Mouse (Mus musculus) forebrain, embryonic 15.5 days (tissue): ENCODE data around the gene Tdrd12. TPM values are rescaled to one million over a fixed set of nuclear protein-coding genes. Genes with fewer than 3 reads are reported as not detected.
"Not testable (repeated sequence)": the region's sequence is repeated elsewhere in the genome, so short reads cannot be mapped to it uniquely, and the experiment has no call there.

Experiments
- ATAC-seq: fragments of 200-750 bp; cut with Nextera tagmentation; replicated peaks from 2 replicates; pipeline ENCODE4 v1.8.0; 2017; ENCODE audit warnings: mild to moderate bottlenecking, moderate TSS enrichment, moderate library complexity
- H3K27ac ChIP-seq: fragments of 300-500 bp; sonication (generic); replicated peaks from 2 replicates; pipeline ENCODE4 v1.5.1; 2015; ENCODE audit warnings: mild to moderate bottlenecking, inconsistent platforms
- H3K27me3 ChIP-seq: fragments of 300-500 bp; sonication (generic); 2 replicates; pipeline ENCODE4 v1.6.1; 2015; ENCODE audit warnings: inconsistent platforms
- H3K36me3 ChIP-seq: fragments of 300-500 bp; sonication (generic); 2 replicates; pipeline ENCODE4 v1.6.1; 2015; ENCODE audit warnings: mild to moderate bottlenecking, inconsistent platforms
- H3K4me1 ChIP-seq: fragments of 300-500 bp; sonication (generic); 2 replicates; pipeline ENCODE4 v1.6.1; 2015; ENCODE audit warnings: inconsistent platforms
- H3K4me2 ChIP-seq: fragments of 300-500 bp; sonication (generic); replicated peaks from 2 replicates; pipeline ENCODE4 v1.6.1; 2015; ENCODE audit warnings: mild to moderate bottlenecking, inconsistent platforms
- H3K4me3 ChIP-seq: fragments of 300-500 bp; sonication (generic); 2 replicates; pipeline ENCODE4 v1.5.1; 2015; ENCODE audit warnings: mild to moderate bottlenecking, inconsistent platforms
- H3K9ac ChIP-seq: fragments of 300-500 bp; sonication (generic); replicated peaks from 2 replicates; pipeline ENCODE4 v1.6.1; 2015; ENCODE audit warnings: mild to moderate bottlenecking, inconsistent platforms
- H3K9me3 ChIP-seq: fragments of 300-500 bp; sonication (generic); 2 replicates; pipeline ENCODE4 v1.6.1; 2016; ENCODE audit warnings: inconsistent platforms
- WGBS: fragments of 180-500 bp; shearing (Covaris S2); methylation state at CpG from one replicate; pipeline ENCODE4 v1.1.7; 2015; ENCODE audit warnings: mixed read lengths; 5-methylcytosine and 5-hydroxymethylcytosine counted together
- polyA plus RNA-seq: library from polyadenylated mRNA; unstranded; fragments of >200 nt; fragmentation: Nextera tagmentation; extraction: Ambion mirVana; gene quantifications from 2 replicates; pipeline ENCODE4 v1.2.1, GENCODE M21; 2015

The Tdrd12 gene
- polyA plus RNA-seq, 1 experiment from 2014 or later: 0.51 TPM

DNA sequence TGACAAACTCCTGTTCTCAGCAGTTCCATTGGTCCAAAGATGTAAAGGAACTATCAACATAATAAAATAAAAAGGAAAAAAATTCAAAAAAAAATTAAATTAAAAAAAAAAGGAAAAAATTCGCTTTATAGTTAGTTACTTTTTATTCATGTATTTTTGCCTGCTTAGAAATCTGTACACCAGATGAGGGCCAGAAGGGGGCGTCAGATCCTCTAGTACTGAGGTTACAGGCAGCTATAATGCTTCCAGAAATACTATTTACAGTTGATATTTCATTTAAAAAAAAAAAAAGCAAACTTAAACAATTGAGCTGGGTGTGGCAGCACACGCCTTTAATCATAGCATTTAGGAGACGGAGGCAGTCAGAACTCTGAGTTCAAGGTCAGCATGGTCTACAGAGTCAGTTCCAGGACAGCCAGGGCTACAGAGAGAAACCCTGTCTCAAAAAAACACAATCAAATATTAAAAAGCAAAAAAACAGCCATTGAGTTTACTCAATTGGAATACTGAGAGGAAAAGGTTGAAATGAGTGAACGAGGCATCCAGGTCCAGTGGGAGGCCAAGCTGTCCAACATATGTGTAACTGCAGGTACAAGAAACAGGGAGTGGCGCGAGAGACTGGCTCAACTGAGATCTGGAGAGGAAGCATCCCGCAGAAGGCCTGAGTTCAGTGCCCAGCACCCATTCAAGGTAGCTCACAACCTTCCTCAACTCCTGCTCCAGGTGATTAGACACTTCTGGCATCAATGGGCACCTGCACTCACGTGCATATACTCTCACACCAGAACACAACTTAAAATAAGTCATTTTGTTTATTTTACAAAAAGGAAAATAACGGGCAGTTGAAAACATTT, 16.4 kb upstream of the Tdrd12 start:
- Histone ChIP-seq H3K27me3 (no peaks in the 10 kb centered on the region), H3K9ac (no peak overlapping the region)
- WGBS: 59% methylated on average over 10 of the region's 10 CpGs

DNA sequence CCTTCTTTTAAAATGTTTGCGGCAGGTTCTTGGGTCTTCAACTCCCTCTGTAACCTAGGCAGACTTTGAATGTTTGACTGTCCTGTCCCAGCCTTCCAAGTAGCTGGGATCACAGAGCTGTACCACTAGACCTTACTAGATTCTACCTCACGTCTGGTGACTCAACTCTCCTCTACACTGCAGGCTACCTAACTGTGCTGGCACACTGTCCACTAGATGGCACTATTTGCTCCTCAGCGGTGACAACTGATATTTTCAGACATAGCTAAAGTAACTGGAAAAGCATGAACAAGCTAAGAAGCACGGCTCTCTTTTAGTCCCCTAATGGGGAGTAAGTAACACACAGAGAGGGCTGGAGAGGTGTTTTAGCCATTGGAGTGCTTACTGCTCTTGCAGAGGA, 8.3 kb upstream of the Tdrd12 start:
- peaks cover 35% of the 10 kb centered on the region for H3K36me3 ChIP-seq
- H3K4me2 ChIP-seq: no peak overlapping the region
- no peak overlapping the region for H3K9ac ChIP-seq
- H3K4me1 ChIP-seq: no peaks in the 10 kb centered on the region
- no peak overlapping the region for H3K4me3 ChIP-seq
- ATAC-seq: no peak; the same call in 1 of the 2 replicates
- H3K27ac ChIP-seq: no peak overlapping the region
- no peaks in the 10 kb centered on the region for H3K27me3 ChIP-seq
- 31% methylated on average over 4 of the region's 4 CpGs for WGBS
- no peaks in the 10 kb centered on the region for H3K9me3 ChIP-seq

More for the DNA sequence above, 16.4 kb upstream of the Tdrd12 start:
- Histone ChIP-seq H3K4me1 (peaks cover 23% of the 10 kb centered on the region), H3K4me2 (peak overlapping the region; percentile 91), H3K4me3 (peak overlapping the region; percentile 71), H3K36me3 (peaks cover 21% of the 10 kb centered on the region), H3K9me3 (no peaks in the 10 kb centered on the region), H3K27ac (peak overlapping the region; percentile 93)
- no peak for ATAC-seq

DNA sequence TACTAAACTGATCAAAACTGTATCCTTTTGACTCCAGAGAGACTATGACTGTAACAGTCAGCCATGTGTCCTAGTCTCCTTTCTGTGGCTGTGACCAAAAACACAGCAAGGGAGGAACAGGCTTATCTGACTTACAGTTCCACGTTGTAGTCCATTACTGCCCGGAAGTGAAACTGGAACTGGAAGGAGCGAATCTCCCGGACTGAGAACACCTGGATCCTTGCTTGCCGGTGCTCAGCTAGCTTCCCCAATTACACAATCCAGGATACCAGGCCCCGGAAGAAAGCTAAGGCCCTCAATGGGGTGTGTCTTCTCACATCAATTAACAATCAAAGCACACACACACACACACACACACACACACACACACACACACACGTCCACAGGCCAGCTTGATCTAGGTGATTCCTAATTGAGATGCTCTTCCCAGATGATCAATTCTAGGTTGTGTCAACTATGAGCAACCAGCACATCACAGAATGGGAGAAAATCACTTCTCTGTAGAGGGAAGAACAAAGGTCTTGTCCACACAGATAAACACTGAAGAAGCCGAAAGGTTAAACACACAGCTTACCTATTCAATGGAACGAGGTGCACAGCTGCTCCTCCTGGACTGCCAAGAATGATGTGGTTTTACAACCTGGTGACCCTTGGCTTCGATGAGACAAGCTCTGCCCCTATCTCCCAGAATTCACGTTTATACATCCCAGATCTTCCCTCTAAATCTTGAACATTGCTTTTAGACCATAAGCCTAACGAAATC, 1.6 kb downstream of the Tdrd12 start:
- WGBS: 83% methylated on average over 12 of the region's 12 CpGs
- H3K4me1 ChIP-seq: no peaks in the 10 kb centered on the region
- no peak overlapping the region for H3K27ac ChIP-seq
- H3K4me2 ChIP-seq: no peak overlapping the region
- H3K9me3 ChIP-seq: no peaks in the 10 kb centered on the region
- H3K4me3 ChIP-seq: no peak overlapping the region
- no peaks in the 10 kb centered on the region for H3K27me3 ChIP-seq
- H3K36me3 ChIP-seq: no peaks in the 10 kb centered on the region
- ATAC-seq: no peak
- H3K9ac ChIP-seq: no peak overlapping the region

DNA sequence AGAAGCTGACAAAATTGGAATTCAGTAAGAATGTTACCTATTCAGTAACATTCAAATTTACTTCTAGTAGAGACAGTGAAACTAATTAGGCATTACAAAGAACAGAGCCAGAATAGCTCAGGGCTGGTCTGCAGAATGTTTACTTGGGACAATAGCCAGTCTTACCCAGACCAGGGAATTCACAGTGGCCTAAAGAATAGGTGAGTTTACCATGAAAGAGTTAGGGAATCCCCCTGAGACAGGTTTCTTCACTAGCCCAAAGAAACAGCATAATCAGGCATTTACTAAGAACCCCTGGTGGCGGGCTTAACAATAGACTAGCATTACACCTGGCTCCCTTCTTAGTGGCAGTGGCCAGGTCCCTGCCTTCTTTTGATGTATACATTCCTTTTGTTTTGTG, 7.0 kb downstream of the Tdrd12 start:
- not testable (repeated sequence) for H3K9ac ChIP-seq, H3K4me2 ChIP-seq, H3K4me3 ChIP-seq, H3K4me1 ChIP-seq, H3K27ac ChIP-seq, H3K36me3 ChIP-seq, ATAC-seq, H3K9me3 ChIP-seq, H3K27me3 ChIP-seq
- 42% methylated on average over 1 of the region's 1 CpGs for WGBS

DNA sequence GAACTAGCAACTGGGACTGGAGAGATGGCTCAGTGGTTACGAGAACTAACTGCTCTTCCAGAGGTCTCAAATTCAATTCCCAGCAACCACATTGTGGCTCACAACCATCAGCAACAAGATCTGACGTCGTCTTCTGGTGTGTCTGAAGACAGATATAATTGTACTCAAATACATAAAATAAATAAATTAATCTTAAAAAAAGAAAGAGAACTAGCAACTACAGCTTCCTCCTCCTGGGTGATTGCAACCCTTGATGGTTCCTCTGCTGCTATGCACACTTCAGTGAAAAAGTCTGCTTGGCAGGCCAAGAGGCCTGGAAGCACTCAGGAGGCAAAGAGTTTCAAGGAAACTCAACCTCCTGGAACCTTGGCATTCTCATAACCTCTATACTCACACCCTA, 7.5 kb downstream of the Tdrd12 start:
- H3K4me2 ChIP-seq: no peak overlapping the region
- ATAC-seq: no peak
- 77% methylated on average over 3 of the region's 3 CpGs for WGBS

DNA sequence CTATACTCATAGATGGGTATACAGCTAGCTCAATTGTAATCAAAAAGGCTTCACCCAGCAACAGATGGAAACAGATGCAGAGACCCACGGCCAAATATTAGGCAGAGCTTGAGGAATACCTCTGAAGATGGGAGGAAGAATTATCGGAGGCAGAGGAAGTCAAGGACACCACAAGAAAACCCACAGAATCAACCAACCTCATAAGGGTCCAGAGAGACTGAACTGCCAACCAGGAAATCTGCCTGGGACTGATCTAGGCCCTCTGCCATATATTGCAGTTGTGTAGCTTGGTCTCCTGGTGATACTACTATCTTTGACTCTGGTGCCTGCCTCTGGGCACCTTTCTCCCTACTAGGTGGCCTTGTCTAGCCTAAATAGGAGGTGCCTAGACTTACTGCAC, 10.8 kb downstream of the Tdrd12 start:
- no peak overlapping the region for H3K27ac ChIP-seq
- no peak overlapping the region for H3K9ac ChIP-seq
- H3K4me2 ChIP-seq: no peak overlapping the region
- 78% methylated on average over 2 of the region's 2 CpGs for WGBS
- no peaks in the 10 kb centered on the region for H3K27me3 ChIP-seq
- no peak overlapping the region for H3K4me3 ChIP-seq
- no peaks in the 10 kb centered on the region for H3K4me1 ChIP-seq
- H3K9me3 ChIP-seq: no peaks in the 10 kb centered on the region
- H3K36me3 ChIP-seq: no peaks in the 10 kb centered on the region
- ATAC-seq: no peak

More for the DNA sequence above, 7.5 kb downstream of the Tdrd12 start:
- Histone ChIP-seq H3K9ac (no peak overlapping the region), H3K4me1 (no peaks in the 10 kb centered on the region), H3K36me3 (no peaks in the 10 kb centered on the region), H3K9me3 (no peaks in the 10 kb centered on the region), H3K4me3 (no peak overlapping the region), H3K27me3 (no peaks in the 10 kb centered on the region), H3K27ac (no peak overlapping the region)

DNA sequence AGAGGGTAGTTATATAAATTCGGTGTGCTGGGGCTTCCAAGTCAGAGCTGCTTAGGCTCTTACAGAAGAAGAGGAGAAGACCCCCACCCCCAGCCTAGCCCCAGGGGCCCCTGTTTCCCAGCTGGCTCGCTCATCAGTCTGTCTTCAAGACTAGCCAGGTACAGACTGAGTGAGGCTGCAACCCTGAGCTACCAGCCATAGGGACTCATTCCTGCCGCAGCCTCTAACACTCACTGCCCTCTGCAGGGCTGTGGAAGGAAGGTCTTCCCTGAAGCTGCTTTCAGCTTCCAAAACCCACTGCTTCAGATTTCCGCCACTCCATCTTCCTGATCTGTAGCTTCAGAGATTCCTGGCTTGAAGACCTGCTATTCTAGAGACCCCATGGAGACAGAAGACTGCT, 35.5 kb downstream of the Tdrd12 start:
- H3K27ac ChIP-seq: no peak overlapping the region
- WGBS: 23% methylated on average over 4 of the region's 4 CpGs
- H3K4me2 ChIP-seq: no peak overlapping the region
- H3K4me3 ChIP-seq: no peak overlapping the region
- no peak for ATAC-seq
- H3K9ac ChIP-seq: no peak overlapping the region
- H3K4me1 ChIP-seq: no peaks in the 10 kb centered on the region
- H3K27me3 ChIP-seq: no peaks in the 10 kb centered on the region
- H3K9me3 ChIP-seq: no peaks in the 10 kb centered on the region
- H3K36me3 ChIP-seq: no peaks in the 10 kb centered on the region

DNA sequence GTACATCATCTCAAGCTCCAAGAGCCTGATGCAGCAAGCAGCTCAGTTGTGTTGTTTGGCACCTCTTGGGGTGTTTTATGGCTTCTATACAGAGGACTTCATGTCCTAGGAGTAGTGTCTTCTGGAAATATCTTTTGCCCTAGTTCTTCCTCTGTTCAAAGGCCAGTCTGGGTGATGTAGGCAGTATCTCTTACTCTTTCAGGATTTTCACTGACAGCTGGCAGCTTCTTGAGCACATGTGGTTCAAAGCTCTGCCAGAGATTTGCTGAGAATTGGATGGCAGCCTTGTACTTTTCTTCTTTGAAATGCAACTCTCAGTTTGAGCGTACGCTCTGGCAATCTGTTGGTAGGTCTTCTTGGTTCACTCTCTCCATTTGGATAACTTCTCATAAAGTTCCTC, 40.0 kb downstream of the Tdrd12 start:
- no peaks in the 10 kb centered on the region for H3K4me1 ChIP-seq

DNA sequence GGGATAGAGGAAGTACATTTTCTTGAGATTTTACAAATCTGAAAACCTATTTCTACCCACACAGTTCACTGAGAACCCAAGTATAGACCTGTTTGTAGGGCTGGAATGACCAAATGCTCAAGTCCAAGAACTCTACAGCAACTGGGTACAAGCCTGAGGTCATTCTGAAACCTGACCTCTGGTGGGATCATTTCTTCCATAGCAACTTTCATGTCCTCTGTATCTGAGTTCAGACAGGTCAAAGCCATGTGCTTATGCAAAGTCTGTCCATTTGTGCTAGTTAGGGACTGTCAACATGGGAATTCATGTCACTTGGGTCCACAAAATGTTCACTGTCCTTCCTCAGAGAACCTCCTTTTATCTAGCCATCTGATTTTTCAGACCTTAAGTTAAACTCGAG, 46.5 kb downstream of the Tdrd12 start:
- Histone ChIP-seq H3K4me2 (no peak overlapping the region), H3K36me3 (no peaks in the 10 kb centered on the region), H3K4me3 (no peak overlapping the region), H3K9me3 (no peaks in the 10 kb centered on the region), H3K27ac (no peak overlapping the region), H3K9ac (no peak overlapping the region), H3K27me3 (no peaks in the 10 kb centered on the region), H3K4me1 (no peaks in the 10 kb centered on the region)
- WGBS: 75% methylated on average over 1 of the region's 1 CpGs
- no peak for ATAC-seq

More for the DNA sequence above, 40.0 kb downstream of the Tdrd12 start:
- Histone ChIP-seq H3K36me3 (no peaks in the 10 kb centered on the region), H3K27me3 (no peaks in the 10 kb centered on the region), H3K9me3 (no peaks in the 10 kb centered on the region), H3K9ac (no peak overlapping the region), H3K4me2 (no peak overlapping the region), H3K4me3 (no peak overlapping the region), H3K27ac (no peak overlapping the region)
- 78% methylated on average over 2 of the region's 2 CpGs for whole genome bisulfite sequencing
- no peak for ATAC-seq

DNA sequence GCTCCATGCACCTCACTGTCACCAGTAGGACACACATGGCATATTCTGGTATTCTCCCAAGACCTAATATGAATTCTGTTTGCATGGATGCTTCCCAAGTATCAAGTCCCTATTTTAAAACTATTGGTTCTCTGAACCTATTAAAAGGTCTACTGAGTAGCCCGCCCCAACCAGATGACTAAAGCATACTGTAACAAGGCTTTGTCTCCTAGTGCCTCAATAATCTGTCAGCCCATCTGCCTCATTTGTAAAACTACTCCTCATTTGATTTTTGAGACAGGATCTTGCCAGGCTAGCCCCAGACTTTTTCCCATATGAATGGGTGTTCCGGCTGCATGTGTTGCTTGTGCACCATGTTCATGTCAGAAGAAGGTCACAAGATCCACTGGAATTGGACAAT, 47.4 kb downstream of the Tdrd12 start:
- no peaks in the 10 kb centered on the region for H3K27me3 ChIP-seq
- no peaks in the 10 kb centered on the region for H3K36me3 ChIP-seq
- no peak overlapping the region for H3K4me2 ChIP-seq
- no peaks in the 10 kb centered on the region for H3K9me3 ChIP-seq
- over 99% methylated on average over 2 of the region's 2 CpGs for WGBS
- H3K4me3 ChIP-seq: no peak overlapping the region
- no peak for ATAC-seq
- H3K9ac ChIP-seq: no peak overlapping the region
- H3K4me1 ChIP-seq: no peaks in the 10 kb centered on the region
- no peak overlapping the region for H3K27ac ChIP-seq

DNA sequence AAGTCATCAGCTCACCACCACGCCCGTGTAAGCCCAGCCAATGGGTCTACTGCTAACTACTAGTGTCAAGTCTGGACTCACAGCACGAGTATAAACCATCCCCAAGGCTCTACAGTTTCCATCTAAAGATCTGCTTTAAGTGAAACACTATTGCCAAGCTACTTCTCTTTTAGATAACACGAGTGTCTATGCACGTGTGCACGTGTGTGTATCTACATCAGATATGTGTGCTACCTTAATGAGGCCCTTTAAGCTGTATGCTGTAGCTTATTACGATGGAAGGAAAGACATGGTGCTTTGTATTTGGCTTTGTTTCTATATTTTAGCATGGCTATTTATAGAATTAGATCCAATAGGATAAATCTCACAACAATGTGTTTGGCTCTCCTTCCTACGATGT, 51.0 kb downstream of the Tdrd12 start:
- H3K27me3 ChIP-seq: no peaks in the 10 kb centered on the region
- no peak for ATAC-seq
- no peaks in the 10 kb centered on the region for H3K4me1 ChIP-seq
- H3K36me3 ChIP-seq: no peaks in the 10 kb centered on the region
- H3K9ac ChIP-seq: no peak overlapping the region
- H3K4me3 ChIP-seq: no peak overlapping the region
- no peak overlapping the region for H3K27ac ChIP-seq
- no peaks in the 10 kb centered on the region for H3K9me3 ChIP-seq
- H3K4me2 ChIP-seq: no peak overlapping the region
- WGBS: 87% methylated on average over 8 of the region's 8 CpGs

DNA sequence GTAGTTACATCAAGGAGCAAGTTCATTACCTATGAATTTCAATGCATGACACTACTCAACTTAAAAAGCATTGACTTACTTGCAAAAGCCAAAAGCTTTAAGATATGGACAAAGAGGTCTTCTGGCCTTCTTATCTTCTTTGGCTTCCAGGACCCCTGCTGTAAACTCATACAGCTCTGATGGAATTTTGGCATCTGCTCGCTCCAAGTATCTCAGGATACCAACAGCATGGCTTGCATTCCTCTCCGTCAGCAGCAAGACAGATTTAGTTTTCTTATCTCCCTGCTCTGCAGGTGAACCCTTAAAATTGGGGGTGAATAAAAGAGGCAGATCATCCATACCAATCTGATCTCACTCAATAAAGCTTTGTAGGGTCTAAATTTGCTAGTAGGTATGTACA, 52.4 kb downstream of the Tdrd12 start:
- Histone ChIP-seq H3K9ac (no peak overlapping the region), H3K4me2 (no peak overlapping the region), H3K27me3 (no peaks in the 10 kb centered on the region), H3K4me3 (no peak overlapping the region), H3K27ac (no peak overlapping the region), H3K36me3 (no peaks in the 10 kb centered on the region), H3K4me1 (no peaks in the 10 kb centered on the region), H3K9me3 (no peaks in the 10 kb centered on the region)
- ATAC-seq: no peak
- 84% methylated on average over 2 of the region's 2 CpGs for WGBS
